ENCODE assay signal across 8 mouse cellular contexts in the genomic region with DNA sequence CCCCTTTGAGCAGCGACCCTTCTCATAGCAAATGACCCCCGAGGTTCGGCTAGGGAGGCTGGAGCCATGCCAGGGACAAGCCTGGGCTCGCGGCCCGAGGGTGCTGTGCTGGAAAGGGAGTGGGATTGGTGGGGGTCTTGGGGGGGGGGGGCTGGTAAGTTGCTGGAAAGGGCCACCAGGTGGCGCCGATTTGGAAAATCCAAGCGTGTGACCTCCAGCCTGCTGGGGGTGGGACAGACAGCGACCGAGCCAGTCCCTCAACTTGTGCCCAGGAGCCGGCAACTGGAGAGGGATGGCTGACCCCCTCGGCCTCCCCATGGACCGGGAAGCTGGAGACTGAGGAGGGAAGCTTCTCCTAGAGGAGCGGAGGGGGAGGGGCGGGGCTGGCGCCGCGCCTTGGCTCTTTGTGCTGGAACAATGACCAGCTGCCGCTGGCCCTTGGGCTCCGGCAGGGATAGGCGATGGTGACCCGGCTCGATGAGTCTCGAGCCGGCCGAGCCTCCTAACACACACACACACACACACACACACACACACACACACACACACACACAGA. TPM values are rescaled to one million over a fixed set of nuclear protein-coding genes. Genes with fewer than 3 reads are reported as not detected.
DNase-seq lines count a peak whose midpoint lies in the region; ATAC-seq and TF ChIP-seq lines count a peak whose summit lies in the region.

No protein-coding gene starts in this region.

- peaks cover 77% of the 10 kb centered on the region for H3K4me1 ChIP-seq in E14TG2a.4 (replicated peaks; ENCODE audit: low read depth, low read length)
- H3K4me1 ChIP-seq in forebrain, embryonic 15.5 days: peaks cover 75% of the 10 kb centered on the region
- peaks cover 26% of the 10 kb centered on the region for H3K4me1 ChIP-seq in lung, postnatal 0 days (ENCODE audit: insufficient read depth, low read depth, low read length)

- 0% methylated on average over 22 of the region's 27 CpGs for WGBS in forebrain, embryonic 15.5 days
- 0% methylated on average over 16 of the region's 27 CpGs for WGBS in lung, postnatal 0 days

- peaks cover 10% of the 10 kb centered on the region for H3K27me3 ChIP-seq in E14TG2a.4 (ENCODE audit: insufficient read depth, low read length)
- H3K27me3 ChIP-seq in forebrain, embryonic 15.5 days: no peaks in the 10 kb centered on the region
- no peaks in the 10 kb centered on the region for H3K27me3 ChIP-seq in lung, postnatal 0 days (replicated peaks; ENCODE audit: insufficient read depth, low read length)

- ATAC-seq in forebrain, embryonic 15.5 days (replicated peaks): peak; percentile 64
- ATAC-seq in lung, postnatal 0 days: peak; percentile 47

- no peak for TF ChIP-seq CTCF in E14TG2a.4 (conservative IDR thresholded peaks at IDR 0.05; ENCODE audit: low read length)
- peak; percentile 56 for TF ChIP-seq CTCF in lung, postnatal 0 days (IDR thresholded peaks at IDR 0.05)

- no peak for TF ChIP-seq EP300 in lung, postnatal 0 days (IDR thresholded peaks at IDR 0.05)

- H3K4me2 ChIP-seq in forebrain, embryonic 15.5 days (replicated peaks): peak overlapping the region; percentile 62
- H3K4me2 ChIP-seq in lung, postnatal 0 days (replicated peaks; ENCODE audit: low read depth, low read length): peak overlapping the region; percentile 76

- H3K36me3 ChIP-seq in E14TG2a.4 (ENCODE audit: insufficient read depth, low read length): peaks cover 26% of the 10 kb centered on the region
- no peaks in the 10 kb centered on the region for H3K36me3 ChIP-seq in forebrain, embryonic 15.5 days
- H3K36me3 ChIP-seq in lung, postnatal 0 days (ENCODE audit: insufficient read depth, low read length): no peaks in the 10 kb centered on the region; the same call in 1 of the 2 replicates

- H3K9ac ChIP-seq in forebrain, embryonic 15.5 days (replicated peaks): peak overlapping the region; percentile 79
- H3K9ac ChIP-seq in lung, postnatal 0 days (replicated peaks; ENCODE audit: low read depth): peak overlapping the region; percentile 77

- H3K4me3 ChIP-seq in E14TG2a.4 (replicated peaks; ENCODE audit: low read length): peak overlapping the region; percentile 75
- peak overlapping the region; percentile 85 for H3K4me3 ChIP-seq in forebrain, embryonic 15.5 days
- H3K4me3 ChIP-seq in lung, postnatal 0 days (ENCODE audit: low read depth, low read length): peak overlapping the region; percentile 63

- H3K27ac ChIP-seq in forebrain, embryonic 15.5 days (replicated peaks): peak overlapping the region; percentile 99
- H3K27ac ChIP-seq in lung, postnatal 0 days (ENCODE audit: low read length): peak overlapping the region; percentile 99

- DNase-seq in brain, adult 2 months (ENCODE audit: low read depth, low spot score): peak; percentile 92
- peak; percentile 92 for DNase-seq in heart, postnatal 4 days
- peak; percentile 81 to 83 for DNase-seq in layer of hippocampus, postnatal 14 days (ENCODE audit: low spot score in 2 of 2)
- DNase-seq in lung, postnatal 0 days (ENCODE audit: low spot score): peak; percentile 92
- DNase-seq in retina, postnatal 1 day: peak; percentile 93
- DNase-seq in urinary bladder, postnatal 4 days (ENCODE audit: low spot score in 2 of 2): peak; percentile 82 to 84

- H3K9me3 ChIP-seq in E14TG2a.4 (ENCODE audit: low read length): no peaks in the 10 kb centered on the region
- no peaks in the 10 kb centered on the region for H3K9me3 ChIP-seq in forebrain, embryonic 15.5 days
- no peaks in the 10 kb centered on the region for H3K9me3 ChIP-seq in lung, postnatal 0 days (ENCODE audit: low read length)

RNA-seq across cellular contexts. Expression of gene Lzts2, which starts 3.1 kb away (rescaled TPM):
- 25.7 and 27.7 TPM in 2 replicates for polyA plus RNA-seq in forebrain, embryonic 15.5 days (2015; fragmentation: Nextera tagmentation; extraction: Ambion mirVana)
- 10 to 100 TPM; 52.6 to 68.0 TPM for total RNA-seq in heart, postnatal 4 days (2021)
- 10 to 100 TPM; 24.0 to 24.6 TPM for total RNA-seq in layer of hippocampus, postnatal 14 days (2021)
- polyA plus RNA-seq in lung, postnatal 0 days (2015; fragmentation: Nextera tagmentation; extraction: Ambion mirVana): 56.0 and 59.4 TPM in 2 replicates

RNA-seq across cellular contexts. Expression of gene Mrpl43, which starts 11.1 kb away (rescaled TPM):
- polyA plus RNA-seq in forebrain, embryonic 15.5 days (2015; fragmentation: Nextera tagmentation; extraction: Ambion mirVana): 83.9 and 87.1 TPM in 2 replicates
- 10 to 100 TPM; 45.3 to 45.5 TPM for total RNA-seq in heart, postnatal 4 days (2021)
- 10 to 100 TPM; 46.2 to 47.5 TPM for total RNA-seq in layer of hippocampus, postnatal 14 days (2021)
- 62.6 and 63.3 TPM in 2 replicates for polyA plus RNA-seq in lung, postnatal 0 days (2015; fragmentation: Nextera tagmentation; extraction: Ambion mirVana)

RNA-seq across cellular contexts. Expression of gene Twnk, which starts 11.8 kb away (rescaled TPM):
- 24.0 and 24.4 TPM in 2 replicates for polyA plus RNA-seq in forebrain, embryonic 15.5 days (2015; fragmentation: Nextera tagmentation; extraction: Ambion mirVana)
- total RNA-seq in heart, postnatal 4 days (2021): 10 to 100 TPM; 12.3 to 14.4 TPM
- total RNA-seq in layer of hippocampus, postnatal 14 days (2021): 10 to 100 TPM; 14.7 to 15.2 TPM
- 7.5 and 7.9 TPM in 2 replicates for polyA plus RNA-seq in lung, postnatal 0 days (2015; fragmentation: Nextera tagmentation; extraction: Ambion mirVana)

RNA-seq across cellular contexts. Expression of gene Pdzd7, which starts 28.2 kb away (rescaled TPM):
- polyA plus RNA-seq in forebrain, embryonic 15.5 days (2015; fragmentation: Nextera tagmentation; extraction: Ambion mirVana): 1.7 and 2.2 TPM in 2 replicates
- total RNA-seq in heart, postnatal 4 days (2021): not detected
- total RNA-seq in layer of hippocampus, postnatal 14 days (2021): 1 to 10 TPM; 2.1 to 2.3 TPM
- 0.12 and 0.13 TPM in 2 replicates for polyA plus RNA-seq in lung, postnatal 0 days (2015; fragmentation: Nextera tagmentation; extraction: Ambion mirVana)

RNA-seq across cellular contexts. Expression of gene Sema4g, which starts 28.4 kb away (rescaled TPM):
- 14.4 and 15.5 TPM in 2 replicates for polyA plus RNA-seq in forebrain, embryonic 15.5 days (2015; fragmentation: Nextera tagmentation; extraction: Ambion mirVana)
- 1 to 10 TPM; 1.2 to 2.0 TPM for total RNA-seq in heart, postnatal 4 days (2021)
- total RNA-seq in layer of hippocampus, postnatal 14 days (2021): 10 to 100 TPM; 40.1 to 46.0 TPM
- polyA plus RNA-seq in lung, postnatal 0 days (2015; fragmentation: Nextera tagmentation; extraction: Ambion mirVana): 0.47 and 1.0 TPM in 2 replicates

Comparison
In these comparisons a context has a peak if more than half of its experiments do, and no peak if none do; other contexts are left out.
1. Peak in every context shown above with its lines: DNase-seq, ATAC-seq, H3K4me3 ChIP-seq and H3K27ac ChIP-seq.